Mouse (Mus musculus) forebrain, embryonic 11.5 days (tissue): Measurements from ENCODE around the gene Babam1. TPM values are rescaled to one million over a fixed set of nuclear protein-coding genes. Genes with fewer than 3 reads are reported as not detected.

Source experiments
- ATAC-seq: fragments of 200-750 bp; cut with Nextera tagmentation; replicated peaks from 2 replicates; pipeline ENCODE4 v1.8.0; 2017; ENCODE audit warnings: moderate TSS enrichment; ENCODE audit not compliant: low FRiP score
- DNase-seq: peaks from one replicate; pipeline ENCODE4 v3.0.0-alpha.2; 2017; ENCODE audit warnings: low spot score
- H3K27ac ChIP-seq: fragments of 300-500 bp; sonication (generic); 2 replicates; pipeline ENCODE4 v1.5.1; 2014; ENCODE audit warnings: low read depth, low read length
- H3K27me3 ChIP-seq: fragments of 300-500 bp; sonication (generic); 2 replicates; pipeline ENCODE4 v1.6.1; 2014; ENCODE audit warnings: mild to moderate bottlenecking, low read length, mixed read lengths; ENCODE audit not compliant: control insufficient read depth, insufficient read depth
- H3K36me3 ChIP-seq: fragments of 300-500 bp; sonication (generic); 2 replicates; pipeline ENCODE4 v1.6.1; 2014; ENCODE audit warnings: mild to moderate bottlenecking, low read length, moderate library complexity, mixed read lengths; ENCODE audit not compliant: control insufficient read depth, insufficient read depth
- H3K4me1 ChIP-seq: fragments of 300-500 bp; sonication (generic); replicated peaks from 2 replicates; pipeline ENCODE4 v1.6.1; 2014; ENCODE audit warnings: low read length, mixed read lengths; ENCODE audit not compliant: control insufficient read depth, insufficient read depth
- H3K4me2 ChIP-seq: fragments of 300-500 bp; sonication (generic); 2 replicates; pipeline ENCODE4 v1.6.1; 2014; ENCODE audit warnings: low read depth, mild to moderate bottlenecking, low read length, moderate library complexity, mixed read lengths; ENCODE audit not compliant: severe bottlenecking
- H3K4me3 ChIP-seq: fragments of 300-500 bp; sonication (generic); 2 replicates; pipeline ENCODE4 v1.5.1; 2014; ENCODE audit warnings: low read depth, low read length
- H3K9ac ChIP-seq: fragments of 300-500 bp; sonication (generic); 2 replicates; pipeline ENCODE4 v1.6.1; 2014; ENCODE audit warnings: low read length
- H3K9me3 ChIP-seq: fragments of 300-500 bp; sonication (generic); 2 replicates; pipeline ENCODE4 v1.6.1; 2016; ENCODE audit warnings: low read length, mixed read lengths; ENCODE audit not compliant: control insufficient read depth
- WGBS: fragments of 180-500 bp; shearing (Covaris S2); extraction: QIAGEN DNeasy Blood & Tissue Kit; methylation state at CpG from one replicate; pipeline ENCODE4 v1.1.7; 2014; 5-methylcytosine and 5-hydroxymethylcytosine counted together
- polyA plus RNA-seq: library from polyadenylated mRNA; unstranded; fragments of >200 nt; fragmentation: Nextera tagmentation; extraction: Ambion mirVana; gene quantifications from 2 replicates; pipeline ENCODE4 v1.2.1, GENCODE M21; 2014

Gene Babam1
- 106 and 119 TPM in 2 replicates for polyA plus RNA-seq

- Histone ChIP-seq H3K9ac (peak within 1 kb of the TSS; percentile 58), H3K4me3 (peak within 1 kb of the TSS; percentile 79), H3K27ac (peak within 1 kb of the TSS; percentile 3; the same call in 1 of the 2 replicates), H3K36me3 (no peaks in the 10 kb centered on the region; the same call in 1 of the 2 replicates), H3K9me3 (no peaks in the 10 kb centered on the region), H3K4me2 (peak within 1 kb of the TSS; percentile 86), H3K4me1 (peaks cover 7% of the 10 kb centered on the region), H3K27me3 (no peaks in the 10 kb centered on the region)
- peak; percentile 92 for DNase-seq
- under 1% methylated on average over 34 of the region's 34 CpGs for WGBS
- ATAC-seq, result peak; percentile 98
These were observed at the start of gene Babam1 for GRCm38 (mm10) chr8:71396639-71397305. TSS of gene Babam1 (plus strand) at chr8:71396861.

- no peak overlapping the region for H3K27ac ChIP-seq
- no peaks in the 10 kb centered on the region for H3K9me3 ChIP-seq
- DNase-seq (no peak), ATAC-seq (no peak)
- no peaks in the 10 kb centered on the region for H3K4me1 ChIP-seq
- no peak overlapping the region for H3K4me2 ChIP-seq
- H3K4me3 ChIP-seq, result no peak overlapping the region
- H3K27me3 ChIP-seq, result no peaks in the 10 kb centered on the region
- peaks cover 5% of the 10 kb centered on the region; the same call in 1 of the 2 replicates for H3K36me3 ChIP-seq
- H3K9ac ChIP-seq, result no peak overlapping the region
- WGBS, result 84% methylated on average over 3 of the region's 3 CpGs
These were observed 45.5 kb upstream of the Babam1 start for GRCm38 (mm10) chr8:71351117-71351516.

GRCm38 (mm10) chr8:71351520-71351919, 45.1 kb upstream of the Babam1 start:
- Histone ChIP-seq H3K36me3 (peaks cover under 1% of the 10 kb centered on the region; the same call in 1 of the 2 replicates), H3K9me3 (no peaks in the 10 kb centered on the region), H3K4me2 (no peak overlapping the region), H3K4me3 (no peak overlapping the region), H3K27ac (no peak overlapping the region), H3K27me3 (no peaks in the 10 kb centered on the region), H3K9ac (no peak overlapping the region), H3K4me1 (no peaks in the 10 kb centered on the region)
- WGBS, result 85% methylated on average over 1 of the region's 1 CpGs
- DNase-seq (no peak), ATAC-seq (no peak)

GRCm38 (mm10) chr8:71358026-71358425, 38.6 kb upstream of the Babam1 start:
- Histone ChIP-seq H3K9ac (no peak overlapping the region), H3K36me3 (peaks cover 5% of the 10 kb centered on the region; the same call in 1 of the 2 replicates), H3K27ac (no peak overlapping the region), H3K4me2 (no peak overlapping the region), H3K4me1 (no peaks in the 10 kb centered on the region), H3K27me3 (no peaks in the 10 kb centered on the region), H3K4me3 (no peak overlapping the region), H3K9me3 (no peaks in the 10 kb centered on the region)
- ATAC-seq (no peak), DNase-seq (no peak)
- 87% methylated on average over 3 of the region's 3 CpGs for WGBS

- ATAC-seq, result peak; percentile 80
- Histone ChIP-seq H3K27ac (peak within 1 kb of the TSS; percentile 39), H3K4me1 (peaks cover 9% of the 10 kb centered on the region; the same call in 1 of the 2 replicates), H3K27me3 (no peaks in the 10 kb centered on the region), H3K9me3 (no peaks in the 10 kb centered on the region), H3K9ac (peak within 1 kb of the TSS; percentile 63), H3K36me3 (no peaks in the 10 kb centered on the region; the same call in 1 of the 2 replicates), H3K4me2 (peak within 1 kb of the TSS; percentile 60), H3K4me3 (peak within 1 kb of the TSS; percentile 59)
- under 1% methylated on average over 56 of the region's 56 CpGs for WGBS
- DNase-seq, result peak; percentile 91
These were observed 29.7 kb upstream of the Babam1 start, which contains the start of gene Use1 for GRCm38 (mm10) chr8:71366771-71367528. TSS of gene Use1 (plus strand) at chr8:71366848.

- no peak; the same call in 1 of the 2 replicates for ATAC-seq
- H3K27ac ChIP-seq, result peak overlapping the region; percentile 39; the same call in 1 of the 2 replicates
- no peak for DNase-seq
- H3K27me3 ChIP-seq, result no peaks in the 10 kb centered on the region
- H3K9me3 ChIP-seq, result no peaks in the 10 kb centered on the region
- peak overlapping the region; percentile 63 for H3K9ac ChIP-seq
- H3K36me3 ChIP-seq, result no peaks in the 10 kb centered on the region; the same call in 1 of the 2 replicates
- peak overlapping the region; percentile 59 for H3K4me3 ChIP-seq
- H3K4me2 ChIP-seq, result peak overlapping the region; percentile 60
- WGBS, result 61% methylated on average over 17 of the region's 17 CpGs
- peaks cover 9% of the 10 kb centered on the region; the same call in 1 of the 2 replicates for H3K4me1 ChIP-seq
These were observed 29.0 kb upstream of the Babam1 start for GRCm38 (mm10) chr8:71367529-71368176.

- Histone ChIP-seq H3K4me3 (no peak overlapping the region), H3K27me3 (no peaks in the 10 kb centered on the region), H3K4me1 (peaks cover 9% of the 10 kb centered on the region; the same call in 1 of the 2 replicates), H3K36me3 (no peaks in the 10 kb centered on the region; the same call in 1 of the 2 replicates), H3K9ac (no peak overlapping the region), H3K27ac (no peak overlapping the region), H3K9me3 (no peaks in the 10 kb centered on the region), H3K4me2 (no peak overlapping the region)
- ATAC-seq, result no peak
- no peak for DNase-seq
These were observed 28.3 kb upstream of the Babam1 start for GRCm38 (mm10) chr8:71368366-71368765.

GRCm38 (mm10) chr8:71369040-71369718, 27.5 kb upstream of the Babam1 start:
- ATAC-seq, result no peak
- no peak overlapping the region for H3K9ac ChIP-seq
- H3K4me3 ChIP-seq, result no peak overlapping the region
- DNase-seq, result no peak
- 92% methylated on average over 10 of the region's 10 CpGs for WGBS
- H3K4me1 ChIP-seq, result peaks cover 9% of the 10 kb centered on the region; the same call in 1 of the 2 replicates
- H3K9me3 ChIP-seq, result no peaks in the 10 kb centered on the region
- no peak overlapping the region for H3K4me2 ChIP-seq
- H3K36me3 ChIP-seq, result no peaks in the 10 kb centered on the region; the same call in 1 of the 2 replicates
- H3K27ac ChIP-seq, result no peak overlapping the region
- no peaks in the 10 kb centered on the region for H3K27me3 ChIP-seq
